Mouse (Mus musculus): ENCODE results near the gene Cel.
A peak's percentile ranks its signal among the peaks of the same experiment; 100 is the strongest.

Gene Cel

GRCm38 (mm10) chr2:28563303-28563702 is at the start of gene Cel:
Gene Cel (minus strand): TSS chr2:28563403.
- no peak for DNase-seq (ENCODE audit: low spot score)

- DNase-seq (ENCODE audit: low spot score): no peak
These were observed 49.3 kb upstream of the Cel start for GRCm38 (mm10) chr2:28612436-28613063.

GRCm38 (mm10) chr2:28611407-28611787 is 48.2 kb upstream of the Cel start:
- no peak for DNase-seq (ENCODE audit: low spot score)

- no peak for DNase-seq (ENCODE audit: low spot score)
These were observed 47.7 kb upstream of the Cel start for GRCm38 (mm10) chr2:28610716-28611406.

- DNase-seq (ENCODE audit: low spot score): no peak
These were observed 46.6 kb upstream of the Cel start for GRCm38 (mm10) chr2:28609851-28610250.

- no peak for DNase-seq (ENCODE audit: low spot score)
These were observed 44.4 kb upstream of the Cel start for GRCm38 (mm10) chr2:28607341-28608165.

GRCm38 (mm10) chr2:28606601-28607340 is 43.6 kb upstream of the Cel start:
- DNase-seq (ENCODE audit: low spot score): no peak

GRCm38 (mm10) chr2:28605789-28606541 is 42.8 kb upstream of the Cel start:
- DNase-seq (ENCODE audit: low spot score): no peak

GRCm38 (mm10) chr2:28603542-28603941 is 40.3 kb upstream of the Cel start:
- DNase-seq (ENCODE audit: low spot score): no peak

- no peak for DNase-seq (ENCODE audit: low spot score)
These were observed 38.8 kb upstream of the Cel start for GRCm38 (mm10) chr2:28601720-28602590.

- no peak for DNase-seq (ENCODE audit: low spot score)
These were observed 36.3 kb upstream of the Cel start for GRCm38 (mm10) chr2:28599569-28599900.

GRCm38 (mm10) chr2:28598692-28599568 is 35.7 kb upstream of the Cel start:
- DNase-seq (ENCODE audit: low spot score): no peak

GRCm38 (mm10) chr2:28597733-28598547 is 34.7 kb upstream of the Cel start:
- DNase-seq (ENCODE audit: low spot score): no peak

- DNase-seq (ENCODE audit: low spot score): no peak
These were observed 33.8 kb upstream of the Cel start for GRCm38 (mm10) chr2:28596998-28597397.

GRCm38 (mm10) chr2:28596021-28596420 is 32.8 kb upstream of the Cel start:
- no peak for DNase-seq (ENCODE audit: low spot score)

- DNase-seq (ENCODE audit: low spot score): no peak
These were observed 29.6 kb upstream of the Cel start for GRCm38 (mm10) chr2:28592809-28593208.

GRCm38 (mm10) chr2:28591479-28591878 is 28.3 kb upstream of the Cel start:
- DNase-seq (ENCODE audit: low spot score): peak; percentile 23

- no peak for DNase-seq (ENCODE audit: low spot score)
These were observed 25.4 kb upstream of the Cel start for GRCm38 (mm10) chr2:28588574-28588973.

- no peak for DNase-seq (ENCODE audit: low spot score)
These were observed 22.5 kb upstream of the Cel start for GRCm38 (mm10) chr2:28585730-28586129.

Measured in adipocyte (in vitro differentiated cells).